Mouse (Mus musculus) cerebellum, adult 8-10 months (tissue): ENCODE measurements around the gene Fam221a.
"Not testable (repeated sequence)": the region's sequence is repeated elsewhere in the genome, so short reads cannot be mapped to it uniquely, and the experiment has no call there.

ENCODE experiments used
- DNase-seq: peaks from one replicate; pipeline ENCODE4 v3.0.0; 2022

Gene Fam221a

DNA sequence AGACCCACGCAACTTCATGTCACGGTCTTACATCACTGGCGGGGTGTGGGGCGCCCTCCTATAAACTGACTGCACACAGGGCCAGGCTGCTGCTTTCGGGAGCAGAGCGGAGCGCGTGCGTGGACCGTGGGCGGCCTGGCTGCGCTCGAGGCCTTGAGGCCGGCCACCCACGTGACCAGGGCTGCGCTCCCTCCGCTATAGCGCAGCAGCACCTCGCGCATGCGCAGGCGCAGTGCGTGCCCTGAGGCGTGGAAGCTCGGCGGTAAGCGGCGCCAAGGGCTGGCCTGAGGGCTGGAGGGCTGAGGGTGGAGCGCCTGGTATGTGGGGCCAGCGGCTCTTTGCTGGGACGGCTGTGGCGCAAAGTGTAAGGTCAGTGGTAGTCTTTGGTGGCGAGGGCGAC, 27.8 kb downstream of the Fam221a start, which contains the start of gene Stk31:
Stk31 (plus strand) TSS at position 289 of the 400 bp plus-strand sequence.
- DNase-seq = no peak

DNA sequence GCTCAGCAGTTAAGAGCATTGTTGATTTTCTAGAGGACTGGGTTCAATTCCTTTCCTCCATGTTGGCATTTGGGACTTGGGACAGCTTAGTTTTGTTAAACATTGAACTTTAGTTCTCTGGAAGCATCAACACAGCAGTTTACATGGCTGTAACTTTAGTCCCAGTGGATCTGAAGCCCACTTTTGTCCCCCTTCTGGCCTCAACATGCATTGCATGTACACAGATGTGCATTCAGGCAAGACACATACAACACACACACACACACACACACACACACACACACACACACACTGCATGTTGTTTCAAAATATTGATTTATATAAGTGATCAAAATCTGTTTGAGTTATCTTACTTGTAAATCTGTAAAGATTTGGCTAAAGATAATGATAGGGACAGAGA, 29.9 kb downstream of the Fam221a start:
- no peak for DNase-seq

DNA sequence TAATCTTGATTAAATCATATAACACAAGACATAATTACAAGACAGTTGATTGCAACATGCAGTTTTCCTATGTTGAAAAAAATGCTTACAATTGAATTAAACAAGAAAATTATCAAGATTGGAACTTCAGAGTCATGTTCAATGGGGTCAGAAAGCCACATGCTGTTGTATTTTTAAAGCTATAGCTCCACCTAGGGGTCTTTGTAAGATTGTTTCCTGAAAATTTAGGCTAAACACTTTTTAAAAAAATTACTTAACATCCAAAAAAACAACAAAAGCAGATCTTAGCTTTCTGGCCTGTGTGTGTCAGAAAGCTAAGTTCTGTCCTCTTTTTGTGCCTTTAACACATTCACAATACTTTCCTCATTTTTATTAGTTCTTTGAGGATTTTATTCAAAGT, 30.8 kb downstream of the Fam221a start:
- DNase-seq = no peak

DNA sequence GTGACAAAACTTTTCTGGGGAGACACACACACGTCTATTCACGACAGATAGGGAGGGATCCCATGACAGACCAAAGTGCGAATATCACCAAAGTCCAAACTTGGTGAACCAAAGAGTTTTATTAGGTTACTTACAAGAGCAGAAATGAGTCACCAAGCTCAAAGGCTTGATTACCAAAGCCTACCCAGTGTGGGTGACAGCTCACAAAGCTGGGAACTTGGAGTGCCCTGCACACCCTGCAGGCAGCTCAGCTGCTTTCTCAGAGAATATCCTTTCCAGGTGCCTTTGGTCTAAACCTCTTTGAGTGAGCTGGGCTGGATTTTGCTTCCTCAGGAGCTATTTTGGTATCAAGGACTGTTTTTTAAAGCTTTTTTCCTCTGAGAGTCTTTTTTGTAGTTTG, 43.3 kb downstream of the Fam221a start:
- no peak for DNase-seq

DNA sequence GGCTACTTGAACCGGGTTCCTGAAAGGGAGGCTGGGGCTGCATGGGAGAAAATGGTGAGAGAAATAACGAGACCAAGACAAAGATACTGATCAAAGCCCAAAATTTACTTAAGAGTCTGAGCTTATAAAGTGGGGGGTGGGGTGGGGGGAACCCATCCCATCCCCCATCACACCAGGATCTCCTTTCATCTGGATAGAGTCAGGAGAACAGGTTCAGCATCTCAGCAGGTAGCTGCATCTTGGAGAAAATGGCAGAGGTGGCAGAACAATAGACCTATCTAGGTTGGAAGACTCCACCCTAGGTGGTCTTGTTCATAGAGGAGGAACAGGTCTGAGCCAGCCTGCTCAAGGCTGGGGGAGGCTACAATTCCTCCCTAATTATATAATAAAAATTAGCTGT, 45.4 kb downstream of the Fam221a start:
- not testable (repeated sequence) for DNase-seq

DNA sequence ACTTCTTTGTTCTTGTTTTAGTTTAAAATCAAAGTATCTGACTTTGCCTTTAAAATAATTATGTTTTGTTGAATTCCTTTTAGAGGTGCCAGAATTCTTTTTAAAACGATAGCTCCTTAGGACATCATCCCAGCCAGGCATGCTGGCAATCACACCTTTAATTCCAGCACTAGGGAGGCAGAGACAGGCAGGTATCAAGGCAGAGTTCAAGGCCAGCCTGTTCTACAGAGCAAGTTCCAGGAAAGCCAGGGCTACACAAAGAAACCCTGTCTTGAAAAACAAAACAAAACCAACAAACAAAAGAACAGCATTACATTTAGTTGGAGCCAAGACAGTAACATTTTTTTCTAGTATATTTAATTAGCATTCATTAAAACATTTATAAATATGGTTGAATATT, 48.4 kb downstream of the Fam221a start:
- DNase-seq = no peak

DNA sequence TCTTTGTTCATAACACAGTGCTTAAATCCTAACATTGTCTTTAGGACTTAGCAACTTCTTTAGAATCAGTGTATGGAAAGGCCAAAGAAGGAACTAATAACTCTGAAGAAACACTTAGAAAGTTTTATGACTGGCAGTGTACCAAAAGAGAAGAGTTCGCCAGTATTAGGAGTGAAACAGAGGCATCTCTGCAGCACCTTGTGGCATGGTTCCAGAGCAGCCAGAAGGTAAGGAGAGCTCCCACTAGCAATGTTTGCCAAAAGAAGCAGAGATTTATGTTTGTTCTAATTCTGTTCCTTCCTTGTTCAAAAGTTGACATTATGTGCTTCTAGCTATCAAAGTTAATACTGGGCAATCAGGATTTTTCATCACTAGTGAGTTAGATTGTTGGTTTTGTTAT, 69.8 kb downstream of the Fam221a start:
- DNase-seq = no peak
